Mouse (Mus musculus): ENCODE measurements around the gene Ppp2r1b. TPM values are rescaled to one million over a fixed set of nuclear protein-coding genes. Genes with fewer than 3 reads are reported as not detected.

Ppp2r1b gene
- total RNA-seq, 2 experiments from 2014 or later = 5.5 to 5.8 TPM

Other genes with a start within 250 kb of the Ppp2r1b start
- 100 to 1,000 TPM; 334 to 384 TPM for gene Sdhd, start 241.5 kb upstream of the Ppp2r1b start, total RNA-seq (2021)
- 100 to 1,000 TPM; 144 to 150 TPM for gene Timm8b, start 241.4 kb upstream of the Ppp2r1b start, total RNA-seq (2021)
- under 1 TPM; 0.35 to 0.74 TPM for gene Pih1d2, start 228.0 kb upstream of the Ppp2r1b start, total RNA-seq (2021)
- 10 to 100 TPM; 12.8 to 13.0 TPM for gene Nkapd1, start 227.8 kb upstream of the Ppp2r1b start, total RNA-seq (2021)
- 100 to 1,000 TPM; 235 to 280 TPM for gene Dlat, start 185.5 kb upstream of the Ppp2r1b start, total RNA-seq (2021)
- gene Dixdc1, start 105.8 kb upstream of the Ppp2r1b start, total RNA-seq (2021) = 1 to 10 TPM; 3.7 to 4.2 TPM
- 1 to 10 TPM; 1.7 to 2.5 TPM for gene 2310030G06Rik, start 98.8 kb upstream of the Ppp2r1b start, total RNA-seq (2021)
- 100 to 1,000 TPM; 804 to 989 TPM for gene Cryab, start 94.0 kb upstream of the Ppp2r1b start, total RNA-seq (2021)
- gene Hspb2, start 92.9 kb upstream of the Ppp2r1b start, total RNA-seq (2021) = 100 to 1,000 TPM; 130 to 134 TPM
- 1 to 10 TPM; 3.4 to 4.4 TPM for gene Fdxacb1, start 77.1 kb upstream of the Ppp2r1b start, total RNA-seq (2021)
- 1 to 10 TPM; 7.1 to 8.6 TPM for gene Alg9, start 70.3 kb upstream of the Ppp2r1b start, total RNA-seq (2021)
- gene 1110032A03Rik, start 69.8 kb upstream of the Ppp2r1b start, total RNA-seq (2021) = 10 to 100 TPM in 1 of 2 experiments, 1 to 10 TPM in 1; 7.9 to 11.9 TPM
- gene Sik2, start 163.8 kb downstream of the Ppp2r1b start, total RNA-seq (2021) = 10 to 100 TPM; 12.0 to 13.3 TPM
- gene Btg4, start 215.6 kb downstream of the Ppp2r1b start, total RNA-seq (2021) = not detected
- gene Layn, start 231.8 kb downstream of the Ppp2r1b start, total RNA-seq (2021) = 1 to 10 TPM; 2.3 to 3.5 TPM

All from gastrocnemius, postnatal 14 days (tissue).